Comparison of ENCODE assay signal across 26 mouse cellular contexts in genomic region chr4:45275770-45276169, GRCm38 (mm10). TPM values are rescaled to one million over a fixed set of nuclear protein-coding genes. Genes with fewer than 3 reads are reported as not detected.
DNase-seq lines count a peak whose midpoint lies in the region; ATAC-seq lines count a peak whose summit lies in the region.
"Had no signal": no experiment of that assay in that cellular context is flagged by ENCODE, and none has a peak within 500 bp of the region (broad histone marks: within the 10 kb centered on the region; RNA-seq: fewer than 3 reads in every experiment).

No protein-coding gene starts in this region.

- H3K4me2 ChIP-seq in embryonic facial prominence, embryonic 14.5 days (ENCODE audit: low read depth, low read length) = no peak overlapping the region
- H3K4me2 ChIP-seq in limb, embryonic 13.5 days (replicated peaks) = no peak overlapping the region
- H3K4me2 ChIP-seq in embryonic facial prominence, embryonic 15.5 days (replicated peaks) = no peak overlapping the region
- H3K4me2 ChIP-seq: embryonic facial prominence, embryonic 13.5 days; heart, embryonic 12.5 days; heart, embryonic 15.5 days; hindbrain, embryonic 13.5 days had no signal

- peak; percentile 81 for DNase-seq in embryonic facial prominence, embryonic 14.5 days (ENCODE audit: low spot score)
- no peak for DNase-seq in embryonic facial prominence, embryonic 10.5 days (ENCODE audit: low spot score)
- no peak for DNase-seq in limb, embryonic 10.5 days (ENCODE audit: low spot score)
- DNase-seq in left cerebral cortex, postnatal 25 days (ENCODE audit: low spot score in 2 of 2) = no peak
- DNase-seq: adrenal gland, adult 2 months; adrenal gland, postnatal 14 days; cerebellum, adult 11 months; cerebellum, adult 2 months; cerebellum, adult 9-11 months; cerebellum, postnatal 25 days; forebrain, postnatal 0 days; gastrocnemius, postnatal 10 days; gastrocnemius, postnatal 36 days; heart, postnatal 10 days; heart, postnatal 36 days had no signal

- 72% methylated on average over 8 of the region's 8 CpGs for WGBS in embryonic facial prominence, embryonic 14.5 days
- WGBS in embryonic facial prominence, embryonic 10.5 days = 85% methylated on average over 8 of the region's 8 CpGs
- 77% methylated on average over 8 of the region's 8 CpGs for WGBS in limb, embryonic 13.5 days
- WGBS in limb, embryonic 10.5 days = 88% methylated on average over 8 of the region's 8 CpGs
- WGBS in embryonic facial prominence, embryonic 15.5 days = 71% methylated on average over 8 of the region's 8 CpGs

- no peaks in the 10 kb centered on the region for H3K27me3 ChIP-seq in embryonic facial prominence, embryonic 14.5 days (replicated peaks; ENCODE audit: control insufficient read depth, insufficient read depth, low read length)
- no peaks in the 10 kb centered on the region for H3K27me3 ChIP-seq in embryonic facial prominence, embryonic 10.5 days (replicated peaks; ENCODE audit: low read depth, poor library complexity, severe bottlenecking)
- H3K27me3 ChIP-seq in limb, embryonic 13.5 days = no peaks in the 10 kb centered on the region
- H3K27me3 ChIP-seq in limb, embryonic 10.5 days (ENCODE audit: low read depth, poor library complexity, severe bottlenecking) = no peaks in the 10 kb centered on the region
- H3K27me3 ChIP-seq in embryonic facial prominence, embryonic 15.5 days = no peaks in the 10 kb centered on the region
- H3K27me3 ChIP-seq: embryonic facial prominence, embryonic 13.5 days; heart, embryonic 12.5 days; heart, embryonic 15.5 days had no signal

- no peak overlapping the region for H3K9ac ChIP-seq in embryonic facial prominence, embryonic 14.5 days (ENCODE audit: low read depth, low read length)
- no peak overlapping the region for H3K9ac ChIP-seq in limb, embryonic 13.5 days
- no peak overlapping the region for H3K9ac ChIP-seq in embryonic facial prominence, embryonic 15.5 days
- H3K9ac ChIP-seq: embryonic facial prominence, embryonic 13.5 days; forebrain, postnatal 0 days; heart, embryonic 12.5 days; heart, embryonic 15.5 days; hindbrain, embryonic 13.5 days had no signal

- no peaks in the 10 kb centered on the region for H3K9me3 ChIP-seq in embryonic facial prominence, embryonic 14.5 days (ENCODE audit: control insufficient read depth, low read length)
- no peaks in the 10 kb centered on the region for H3K9me3 ChIP-seq in embryonic facial prominence, embryonic 10.5 days
- no peaks in the 10 kb centered on the region for H3K9me3 ChIP-seq in limb, embryonic 13.5 days
- H3K9me3 ChIP-seq in limb, embryonic 10.5 days (replicated peaks) = no peaks in the 10 kb centered on the region
- no peaks in the 10 kb centered on the region for H3K9me3 ChIP-seq in embryonic facial prominence, embryonic 15.5 days (replicated peaks)
- H3K9me3 ChIP-seq: embryonic facial prominence, embryonic 13.5 days; heart, embryonic 12.5 days; heart, embryonic 15.5 days; hindbrain, embryonic 10.5 days; hindbrain, embryonic 13.5 days had no signal

- intact Hi-C loops in left cerebral cortex, postnatal 25 days (cut with DNase I) = no loop called here

- H3K4me3 ChIP-seq in embryonic facial prominence, embryonic 14.5 days (ENCODE audit: low read depth, low read length) = no peak overlapping the region
- H3K4me3 ChIP-seq in embryonic facial prominence, embryonic 10.5 days = no peak overlapping the region
- no peak overlapping the region for H3K4me3 ChIP-seq in limb, embryonic 13.5 days
- no peak overlapping the region for H3K4me3 ChIP-seq in limb, embryonic 10.5 days
- no peak overlapping the region for H3K4me3 ChIP-seq in embryonic facial prominence, embryonic 15.5 days (replicated peaks)
- H3K4me3 ChIP-seq: embryonic facial prominence, embryonic 13.5 days; heart, embryonic 12.5 days; heart, embryonic 15.5 days; hindbrain, embryonic 10.5 days; hindbrain, embryonic 13.5 days had no signal

- no peaks in the 10 kb centered on the region for H3K4me1 ChIP-seq in embryonic facial prominence, embryonic 14.5 days (ENCODE audit: control insufficient read depth, insufficient read depth, low read length)
- peaks cover 18% of the 10 kb centered on the region; the same call in 1 of the 2 replicates for H3K4me1 ChIP-seq in embryonic facial prominence, embryonic 10.5 days
- peaks cover 9% of the 10 kb centered on the region; the same call in 1 of the 2 replicates for H3K4me1 ChIP-seq in limb, embryonic 13.5 days
- H3K4me1 ChIP-seq in limb, embryonic 10.5 days = 0 out of 2 replicates have a peak, but pooled peaks cover 4% of the 10 kb centered on the region
- peaks cover 3% of the 10 kb centered on the region; the same call in 1 of the 2 replicates for H3K4me1 ChIP-seq in embryonic facial prominence, embryonic 15.5 days
- H3K4me1 ChIP-seq: hindbrain, embryonic 10.5 days had no signal

- H3K36me3 ChIP-seq in embryonic facial prominence, embryonic 14.5 days (ENCODE audit: control insufficient read depth, insufficient read depth, low read length) = no peaks in the 10 kb centered on the region
- no peaks in the 10 kb centered on the region for H3K36me3 ChIP-seq in embryonic facial prominence, embryonic 10.5 days (replicated peaks)
- H3K36me3 ChIP-seq in limb, embryonic 13.5 days = no peaks in the 10 kb centered on the region
- H3K36me3 ChIP-seq in limb, embryonic 10.5 days = no peaks in the 10 kb centered on the region
- H3K36me3 ChIP-seq in embryonic facial prominence, embryonic 15.5 days = no peaks in the 10 kb centered on the region
- H3K36me3 ChIP-seq: embryonic facial prominence, embryonic 13.5 days; heart, embryonic 15.5 days; hindbrain, embryonic 10.5 days; hindbrain, embryonic 13.5 days had no signal

- peak; percentile 48; the same call in 1 of the 2 replicates for ATAC-seq in embryonic facial prominence, embryonic 14.5 days (ENCODE audit: low read depth)
- ATAC-seq in limb, embryonic 13.5 days (ENCODE audit: low FRiP score, low read depth) = peak; percentile 34; the same call in 1 of the 2 replicates
- 0 out of 2 replicates have a peak, but pooled peaks have one; percentile 41 for ATAC-seq in embryonic facial prominence, embryonic 15.5 days (ENCODE audit: insufficient number of reproducible peaks, low FRiP score, low TSS enrichment, low read depth)
- no peak for ATAC-seq in frontal cortex, adult (ENCODE audit: low TSS enrichment)
- ATAC-seq: forebrain, embryonic 14.5 days; forebrain, postnatal 0 days; hindbrain, postnatal 0 days; inflammation-experienced regulatory T-cells, adult 6 months had no signal

- no peak overlapping the region for H3K27ac ChIP-seq in embryonic facial prominence, embryonic 14.5 days (replicated peaks; ENCODE audit: low read depth, low read length)
- H3K27ac ChIP-seq in embryonic facial prominence, embryonic 10.5 days (replicated peaks) = no peak overlapping the region
- H3K27ac ChIP-seq in limb, embryonic 13.5 days = no peak overlapping the region
- no peak overlapping the region for H3K27ac ChIP-seq in limb, embryonic 10.5 days
- no peak overlapping the region for H3K27ac ChIP-seq in embryonic facial prominence, embryonic 15.5 days (replicated peaks)
- H3K27ac ChIP-seq: embryonic facial prominence, embryonic 13.5 days; heart, embryonic 15.5 days; hindbrain, embryonic 10.5 days; hindbrain, embryonic 13.5 days; hindbrain, postnatal 0 days had no signal

RNA-seq across cellular contexts. Expression of gene Trmt10b, which starts 21.2 kb away (rescaled TPM):
- polyA plus RNA-seq in embryonic facial prominence, embryonic 14.5 days (2014; fragmentation: Nextera tagmentation; extraction: Ambion mirVana) = 18.7 and 20.0 TPM in 2 replicates
- 18.2 and 19.8 TPM in 2 replicates for polyA plus RNA-seq in embryonic facial prominence, embryonic 10.5 days (2016; fragmentation: Nextera tagmentation; extraction: Ambion mirVana)
- polyA plus RNA-seq in limb, embryonic 13.5 days (2015; fragmentation: Nextera tagmentation; extraction: Ambion mirVana) = 19.9 TPM in 2 replicates
- 17.8 and 20.2 TPM in 2 replicates for polyA plus RNA-seq in limb, embryonic 10.5 days (2016; fragmentation: Nextera tagmentation; extraction: Ambion mirVana)
- 17.0 and 18.0 TPM in 2 replicates for polyA plus RNA-seq in embryonic facial prominence, embryonic 15.5 days (2015; fragmentation: Nextera tagmentation; extraction: Ambion mirVana)
- 10 to 100 TPM; 12.7 to 15.8 TPM for total RNA-seq in left cerebral cortex, postnatal 25 days (2021)
